ENCODE assay signal across 8 mouse cellular contexts in the genomic region with DNA sequence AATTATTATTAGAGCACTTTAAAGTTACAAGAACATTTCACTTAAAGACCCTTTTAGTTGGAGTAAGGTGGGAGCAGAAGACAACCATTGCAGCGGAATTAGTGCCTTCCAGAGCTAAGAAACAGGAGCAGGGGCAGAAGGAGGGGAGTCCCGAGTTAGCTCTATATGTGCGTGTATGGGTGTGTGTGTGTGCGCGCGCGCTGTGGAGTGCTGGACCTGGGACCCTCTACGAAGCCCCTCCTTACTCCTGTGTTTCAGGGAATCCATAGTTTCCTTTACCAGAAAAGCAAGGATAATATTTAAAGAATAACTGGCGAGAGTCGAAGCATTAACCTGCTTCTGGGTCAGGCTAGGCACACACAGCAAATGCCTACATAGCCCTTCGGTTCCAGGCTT. TPM values are rescaled to one million over a fixed set of nuclear protein-coding genes. Genes with fewer than 3 reads are reported as not detected.
DNase-seq lines count a peak whose midpoint lies in the region; ATAC-seq and TF ChIP-seq lines count a peak whose summit lies in the region.

No protein-coding gene starts in this region.

- peak; percentile 29 for DNase-seq in left cerebral cortex, adult 11 months (ENCODE audit: low spot score)
- DNase-seq in left cerebral cortex, adult 9 months (ENCODE audit: low spot score in 2 of 2): no peak
- no peak for DNase-seq in forebrain, postnatal 0 days
- no peak for DNase-seq in urinary bladder, postnatal 4 days (ENCODE audit: low spot score in 2 of 2)
- DNase-seq in right cerebral cortex, adult 2 months (ENCODE audit: low spot score in 2 of 2): no peak

- peak overlapping the region; percentile 81 for H3K9ac ChIP-seq in forebrain, postnatal 0 days
- H3K9ac ChIP-seq in liver, embryonic 16.5 days (ENCODE audit: low read depth, low read length): peak overlapping the region; percentile 76

- no peaks in the 10 kb centered on the region for H3K9me3 ChIP-seq in forebrain, postnatal 0 days (ENCODE audit: low read length)
- H3K9me3 ChIP-seq in liver, embryonic 16.5 days (replicated peaks; ENCODE audit: control insufficient read depth, low read length): no peaks in the 10 kb centered on the region; the same call in 1 of the 2 replicates

- H3K4me2 ChIP-seq in forebrain, postnatal 0 days (ENCODE audit: low read depth): peak overlapping the region; percentile 83
- peak overlapping the region; percentile 99 for H3K4me2 ChIP-seq in liver, embryonic 16.5 days (ENCODE audit: low read depth, low read length)

- no peak for TF ChIP-seq CTCF in forebrain, postnatal 0 days (IDR thresholded peaks at IDR 0.05; ENCODE audit: low read depth)

- H3K4me3 ChIP-seq in brown adipose tissue, adult 24 weeks (ENCODE audit: insufficient read depth, low read depth, low read length): peak overlapping the region; percentile 79
- peak overlapping the region; percentile 90 for H3K4me3 ChIP-seq in forebrain, postnatal 0 days (ENCODE audit: low read depth, low read length)
- H3K4me3 ChIP-seq in liver, embryonic 16.5 days (ENCODE audit: low read depth, low read length): peak overlapping the region; percentile 85

- peak overlapping the region; percentile 67 for H3K27ac ChIP-seq in brown adipose tissue, adult 24 weeks (replicated peaks; ENCODE audit: low read depth, low read length)
- H3K27ac ChIP-seq in forebrain, postnatal 0 days (ENCODE audit: low read depth, low read length): peak overlapping the region; percentile 84
- H3K27ac ChIP-seq in liver, embryonic 16.5 days (ENCODE audit: low read length): no peak overlapping the region

- H3K4me1 ChIP-seq in brown adipose tissue, adult 24 weeks (ENCODE audit: control insufficient read depth, insufficient read depth, insufficient read length, low read length): no peaks in the 10 kb centered on the region
- H3K4me1 ChIP-seq in forebrain, postnatal 0 days (ENCODE audit: insufficient read depth): peaks cover 19% of the 10 kb centered on the region
- peaks cover 9% of the 10 kb centered on the region for H3K4me1 ChIP-seq in liver, embryonic 16.5 days (ENCODE audit: control insufficient read depth, low read depth, low read length)

- H3K27me3 ChIP-seq in forebrain, postnatal 0 days (ENCODE audit: insufficient read depth, low read length): no peaks in the 10 kb centered on the region
- no peaks in the 10 kb centered on the region for H3K27me3 ChIP-seq in liver, embryonic 16.5 days (ENCODE audit: control insufficient read depth, insufficient read depth, low read depth, low read length)

- peak; percentile 56 for ATAC-seq in forebrain, postnatal 0 days
- no peak for ATAC-seq in liver, embryonic 16.5 days (ENCODE audit: low read depth)
- ATAC-seq in inflammation-experienced regulatory T-cells, adult 6 months: no peak

- H3K36me3 ChIP-seq in forebrain, postnatal 0 days (ENCODE audit: insufficient read depth): no peaks in the 10 kb centered on the region
- no peaks in the 10 kb centered on the region for H3K36me3 ChIP-seq in liver, embryonic 16.5 days (ENCODE audit: control insufficient read depth, insufficient read depth)

- WGBS in forebrain, postnatal 0 days: 7% methylated on average over 11 of the region's 11 CpGs
- WGBS in liver, embryonic 16.5 days (ENCODE audit: insufficient replicate concordance): 4% methylated on average over 11 of the region's 11 CpGs

RNA-seq across cellular contexts. Expression of a gene that starts 0.6 kb away (rescaled TPM):
- 108 and 144 TPM in 2 replicates for polyA plus RNA-seq in brown adipose tissue, adult 24 weeks (2012; ENCODE audit: insufficient read depth, insufficient read length, missing spikeins)
- 33.6 and 37.0 TPM in 2 replicates for total RNA-seq in forebrain, postnatal 0 days (2014; rRNA removed)
- 143 and 157 TPM in 2 replicates for polyA plus RNA-seq in forebrain, postnatal 0 days (2015; fragmentation: Nextera tagmentation; extraction: Ambion mirVana)
- 26.7 TPM in 2 replicates for polyA plus RNA-seq in liver, embryonic 16.5 days (2015; fragmentation: Nextera tagmentation; extraction: Ambion mirVana)
- polyA plus RNA-seq in inflammation-experienced regulatory T-cells, adult 6 months (2017; shearing (Covaris generic)): 10 to 100 TPM; 60.2 to 63.4 (median 62.3) TPM

RNA-seq across cellular contexts. Expression of a gene that starts 0.7 kb away (rescaled TPM):
- polyA plus RNA-seq in brown adipose tissue, adult 24 weeks (2012; ENCODE audit: insufficient read depth, insufficient read length, missing spikeins): not detected in 2 replicates
- total RNA-seq in forebrain, postnatal 0 days (2014; rRNA removed): 0.23 TPM in 1 of 2 replicates, not detected in the other
- 0.82 and 0.92 TPM in 2 replicates for polyA plus RNA-seq in forebrain, postnatal 0 days (2015; fragmentation: Nextera tagmentation; extraction: Ambion mirVana)
- polyA plus RNA-seq in liver, embryonic 16.5 days (2015; fragmentation: Nextera tagmentation; extraction: Ambion mirVana): not detected in 2 replicates
- polyA plus RNA-seq in inflammation-experienced regulatory T-cells, adult 6 months (2017; shearing (Covaris generic)): not detected

RNA-seq across cellular contexts. Expression of a gene that starts 0.7 kb away (rescaled TPM):
- polyA plus RNA-seq in brown adipose tissue, adult 24 weeks (2012; ENCODE audit: insufficient read depth, insufficient read length, missing spikeins): 9.0 and 12.6 TPM in 2 replicates
- 17.3 and 25.4 TPM in 2 replicates for total RNA-seq in forebrain, postnatal 0 days (2014; rRNA removed)
- 3.8 and 8.1 TPM in 2 replicates for polyA plus RNA-seq in forebrain, postnatal 0 days (2015; fragmentation: Nextera tagmentation; extraction: Ambion mirVana)
- polyA plus RNA-seq in liver, embryonic 16.5 days (2015; fragmentation: Nextera tagmentation; extraction: Ambion mirVana): 1.0 and 1.1 TPM in 2 replicates
- polyA plus RNA-seq in inflammation-experienced regulatory T-cells, adult 6 months (2017; shearing (Covaris generic)): 1 to 10 TPM; 5.4 to 10.0 (median 6.3) TPM
